Mouse (Mus musculus) kidney, postnatal 10 days (tissue): ENCODE measurements around the gene Hoxd13.

Source experiments
- DNase-seq: peaks from one replicate; pipeline ENCODE4 v3.0.0; 2021; ENCODE audit warnings: mixed read lengths

Hoxd13 gene

GRCm38 (mm10) chr2:74695813-74696430 is 27.8 kb downstream of the Hoxd13 start:
- no peak for DNase-seq

GRCm38 (mm10) chr2:74696442-74697335 is 28.6 kb downstream of the Hoxd13 start:
- peak; percentile 72 for DNase-seq

GRCm38 (mm10) chr2:74697567-74698121 is 29.5 kb downstream of the Hoxd13 start, which contains the start of gene Hoxd9:
TSS of gene Hoxd9 (plus strand) at chr2:74697727.
- peak; percentile 88 for DNase-seq

GRCm38 (mm10) chr2:74698201-74699052 is 30.3 kb downstream of the Hoxd13 start:
- peak; percentile 73 for DNase-seq

GRCm38 (mm10) chr2:74699053-74699430 is 30.9 kb downstream of the Hoxd13 start:
- DNase-seq, result peak; percentile 63

- DNase-seq, result peak; percentile 64
Observed at GRCm38 (mm10) chr2:74699664-74700545, 31.8 kb downstream of the Hoxd13 start.

- peak; percentile 76 for DNase-seq
Observed at GRCm38 (mm10) chr2:74700546-74701112, 32.5 kb downstream of the Hoxd13 start.

- DNase-seq, result peak; percentile 94
Observed at GRCm38 (mm10) chr2:74701949-74702819, 34.1 kb downstream of the Hoxd13 start.

- no peak for DNase-seq
Observed at GRCm38 (mm10) chr2:74702820-74703219, 34.7 kb downstream of the Hoxd13 start.

- no peak for DNase-seq
Observed at GRCm38 (mm10) chr2:74703317-74703716, 35.2 kb downstream of the Hoxd13 start.

- DNase-seq, result peak; percentile 83
Observed at GRCm38 (mm10) chr2:74703720-74704392, 35.7 kb downstream of the Hoxd13 start.

GRCm38 (mm10) chr2:74704393-74704998 is 36.4 kb downstream of the Hoxd13 start, which contains the start of gene Hoxd8:
TSS of gene Hoxd8 (plus strand) at chr2:74704615.
- DNase-seq, result peak; percentile 95

GRCm38 (mm10) chr2:74704999-74705466 is 36.9 kb downstream of the Hoxd13 start:
- DNase-seq, result peak; percentile 76

GRCm38 (mm10) chr2:74705467-74706089 is 37.5 kb downstream of the Hoxd13 start:
- peak; percentile 84 for DNase-seq

- DNase-seq, result peak; percentile 31
Observed at GRCm38 (mm10) chr2:74706393-74706960, 38.4 kb downstream of the Hoxd13 start.

GRCm38 (mm10) chr2:74707599-74707998 is 39.5 kb downstream of the Hoxd13 start:
- peak; percentile 26 for DNase-seq

GRCm38 (mm10) chr2:74708676-74709075 is 40.6 kb downstream of the Hoxd13 start:
- peak; percentile 47 for DNase-seq
